Mouse (Mus musculus): ENCODE measurements around the gene Lsm12. TPM values are rescaled to one million over a fixed set of nuclear protein-coding genes. Genes with fewer than 3 reads are reported as not detected.

Lsm12 gene
- total RNA-seq, 2 experiments from 2014 or later, result 62.0 to 62.7 TPM

DNA sequence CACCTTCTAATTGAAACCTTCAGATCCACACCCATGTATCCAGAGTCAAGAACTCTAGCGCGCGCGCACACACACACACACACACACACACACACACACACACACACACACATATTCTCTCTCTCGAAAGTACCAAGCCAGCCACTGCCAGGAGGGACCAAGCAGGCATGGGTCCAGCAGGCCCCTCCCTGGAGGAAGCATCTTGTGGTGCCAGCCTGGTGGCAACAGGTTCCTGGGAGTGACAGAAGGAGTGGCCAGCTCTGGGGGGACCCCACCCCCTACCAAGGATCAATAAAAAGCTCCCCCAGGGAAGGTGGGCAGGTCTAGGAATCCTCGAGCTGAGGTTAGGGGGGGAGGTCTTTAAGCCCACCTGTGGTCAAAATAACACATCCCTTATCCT is 32.3 kb upstream of the Lsm12 start:
- peak in 1 of 2 experiments; percentile 7 for DNase-seq (ENCODE audit: extremely low spot score in 1 of 2, low spot score in 1 of 2)

DNA sequence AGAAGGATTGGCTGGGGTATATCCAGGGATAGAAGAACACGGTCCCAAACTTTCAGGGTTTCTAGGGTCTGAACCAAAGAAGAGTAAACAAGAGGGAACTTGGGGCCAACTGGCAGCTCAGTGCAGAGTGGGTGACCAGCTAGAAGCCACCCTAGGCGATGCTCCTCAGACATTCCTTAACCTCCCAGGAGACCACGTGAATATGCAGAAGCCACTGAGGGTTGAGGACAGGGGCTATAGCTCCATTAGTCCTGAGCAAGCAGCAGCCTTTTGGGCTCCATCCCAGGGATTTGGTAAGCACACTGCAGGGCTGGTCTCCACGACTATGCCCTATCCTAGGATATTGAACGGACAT is 31.8 kb upstream of the Lsm12 start:
- peak in 1 of 2 experiments; percentile 17 for DNase-seq (ENCODE audit: extremely low spot score in 1 of 2, low spot score in 1 of 2)

DNA sequence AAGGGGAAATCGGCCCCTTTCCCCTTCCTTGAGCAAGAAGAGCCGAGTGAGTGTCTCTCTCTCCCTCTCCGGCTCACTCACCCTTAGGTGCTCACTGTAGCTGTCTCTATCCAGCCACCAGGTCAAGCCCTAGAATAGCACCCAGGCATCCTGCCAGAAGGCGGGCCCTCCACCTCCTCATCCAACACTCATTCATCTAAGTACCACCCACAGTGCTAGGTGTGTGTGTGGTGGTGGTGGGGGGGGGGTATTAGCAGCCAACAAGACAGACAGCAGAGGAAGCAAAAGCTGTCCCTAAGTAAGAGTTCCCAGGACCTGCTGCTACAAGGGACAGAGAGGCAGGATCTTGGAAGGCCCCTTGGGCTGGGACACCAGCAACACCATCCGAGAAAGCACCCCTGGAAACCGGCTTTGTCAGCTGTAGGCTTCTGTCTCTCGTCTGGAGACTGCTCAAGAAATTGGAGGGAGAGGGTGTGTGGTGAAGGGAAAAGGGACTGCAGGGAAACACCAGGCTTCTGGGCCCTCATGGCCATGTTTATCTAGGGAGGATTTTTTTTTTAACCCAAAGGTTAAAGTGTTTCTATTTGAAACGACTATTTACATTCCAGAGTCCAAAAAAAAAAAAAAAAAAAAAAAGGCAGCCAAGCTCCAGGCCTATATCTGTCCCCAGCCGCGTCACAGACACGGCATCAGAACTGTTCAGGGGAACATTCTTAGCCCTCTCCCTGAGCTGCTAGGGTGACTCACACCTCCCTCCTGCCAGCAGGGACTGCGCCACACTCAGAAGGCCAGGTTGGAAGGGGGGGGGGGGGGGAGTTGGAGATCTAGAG is 31.2 kb upstream of the Lsm12 start:
- DNase-seq (ENCODE audit: extremely low spot score in 1 of 2, low spot score in 1 of 2), result peak in 1 of 2 experiments; percentile 6

DNA sequence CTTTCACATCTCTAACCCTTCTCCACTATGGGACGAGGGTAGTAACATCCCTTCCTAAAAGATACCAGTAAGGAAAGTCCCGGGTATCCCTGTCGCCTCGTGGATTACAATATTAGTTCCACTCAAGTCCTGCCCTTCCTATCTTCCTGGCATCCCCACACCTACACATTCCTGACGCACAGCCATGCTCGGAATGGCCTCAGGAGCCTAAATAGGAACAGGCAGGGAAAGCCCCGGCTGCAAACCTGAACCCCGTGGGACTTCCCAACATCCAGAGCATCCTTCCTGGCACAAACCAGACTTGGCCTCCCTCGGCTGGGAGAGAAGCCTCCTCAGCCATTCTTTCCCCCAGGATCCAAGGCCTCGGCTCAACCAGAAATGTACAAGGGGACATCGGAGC is 30.4 kb upstream of the Lsm12 start:
- DNase-seq (ENCODE audit: extremely low spot score in 1 of 2, low spot score in 1 of 2), result no peak

DNA sequence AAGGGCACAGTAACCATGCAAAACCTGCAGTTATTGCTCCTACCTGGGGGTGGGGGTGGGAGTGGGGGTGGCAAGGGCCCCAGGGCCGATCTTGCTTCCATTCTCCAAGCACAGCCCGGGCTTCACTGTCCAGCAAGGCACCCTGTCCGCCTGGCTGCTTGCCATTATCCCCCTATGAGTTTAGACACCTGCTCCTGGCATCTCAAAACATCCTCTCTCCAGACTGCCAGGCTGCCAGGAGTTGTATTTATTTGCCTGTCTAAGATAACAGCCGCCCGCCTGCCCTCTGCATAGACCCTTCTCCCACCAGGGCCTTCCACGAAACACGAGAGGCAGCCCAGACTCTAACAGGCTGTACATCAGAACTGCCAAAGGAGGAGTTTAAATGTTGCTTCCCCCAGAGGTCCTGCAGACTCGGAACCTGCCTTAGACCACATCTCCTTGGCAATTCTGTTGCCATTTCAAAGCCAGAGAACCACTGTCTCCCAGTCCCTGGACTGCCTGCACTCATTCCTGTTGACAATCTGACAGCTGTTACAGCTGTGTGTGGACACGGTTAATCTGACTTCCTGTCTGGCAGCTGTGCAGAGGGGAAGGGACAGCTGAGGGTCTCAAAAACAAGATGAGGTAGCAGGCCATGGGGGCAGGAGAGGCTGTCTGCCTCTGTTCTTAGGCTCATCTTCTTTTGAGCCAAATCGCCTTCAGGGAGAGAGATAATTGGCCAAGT is 29.5 kb upstream of the Lsm12 start:
- peak in 1 of 2 experiments; percentile 7 for DNase-seq (ENCODE audit: extremely low spot score in 1 of 2, low spot score in 1 of 2)

DNA sequence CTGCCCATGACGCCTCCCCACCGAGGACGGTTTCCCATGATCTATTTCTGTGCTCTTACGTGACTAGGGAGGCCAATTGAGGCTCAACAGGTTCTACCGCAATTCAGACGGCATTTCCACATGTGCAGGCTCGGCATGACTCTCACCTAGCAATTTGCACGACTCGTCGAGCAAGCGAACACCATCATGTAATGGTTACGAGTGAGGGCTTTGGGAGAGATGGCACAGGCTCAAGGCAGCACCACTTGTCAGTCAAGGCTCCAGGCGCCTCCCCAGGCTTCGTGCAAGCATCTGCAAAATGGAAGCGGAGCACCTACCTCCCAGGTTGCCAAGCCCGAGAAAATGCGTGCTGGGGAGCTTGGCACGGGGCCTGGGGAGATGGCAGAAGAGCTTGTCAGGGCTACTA is 26.8 kb upstream of the Lsm12 start:
- peak in 1 of 2 experiments; percentile 7 for DNase-seq (ENCODE audit: extremely low spot score in 1 of 2, low spot score in 1 of 2)

DNA sequence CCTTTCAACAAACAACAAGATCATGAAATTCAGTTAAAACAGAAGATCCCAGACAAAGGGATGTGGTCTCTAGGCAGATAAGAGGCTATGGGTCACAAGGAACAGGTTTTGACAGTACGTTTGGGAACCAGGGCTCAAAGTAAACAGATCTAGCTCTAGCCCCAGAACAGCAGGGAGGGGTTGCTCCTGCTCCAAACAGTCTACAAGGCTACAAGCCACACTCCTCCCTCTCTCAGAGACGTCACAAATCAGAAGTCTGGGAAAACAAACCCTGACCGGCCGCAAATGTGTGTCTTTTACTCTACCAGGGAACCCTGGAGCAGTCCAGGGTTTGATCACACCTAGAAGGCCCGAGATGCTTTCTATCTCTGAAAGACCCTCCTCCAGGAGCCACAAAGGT is 25.9 kb upstream of the Lsm12 start:
- DNase-seq (ENCODE audit: extremely low spot score in 1 of 2, low spot score in 1 of 2), result no peak

DNA sequence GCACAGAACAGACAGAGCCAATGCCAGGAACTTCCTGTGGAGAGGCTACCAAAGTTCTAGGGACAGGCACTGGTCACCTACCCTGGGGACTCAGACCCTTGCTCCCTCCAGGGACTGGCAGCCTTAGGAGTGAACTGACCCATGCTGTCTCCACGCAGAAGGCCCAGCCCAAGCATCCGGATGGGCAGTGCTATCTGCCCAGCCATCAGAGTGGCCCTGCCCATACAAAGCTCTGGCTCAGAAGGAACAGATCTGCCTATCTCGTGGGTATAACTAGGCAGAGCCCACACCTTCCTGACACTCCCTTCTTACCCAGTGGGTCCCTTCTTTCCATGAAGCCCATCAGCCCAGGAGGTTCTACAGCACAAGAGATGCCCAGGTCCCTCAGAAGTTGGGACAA is 25.1 kb upstream of the Lsm12 start:
- no peak for DNase-seq (ENCODE audit: extremely low spot score in 1 of 2, low spot score in 1 of 2)

DNA sequence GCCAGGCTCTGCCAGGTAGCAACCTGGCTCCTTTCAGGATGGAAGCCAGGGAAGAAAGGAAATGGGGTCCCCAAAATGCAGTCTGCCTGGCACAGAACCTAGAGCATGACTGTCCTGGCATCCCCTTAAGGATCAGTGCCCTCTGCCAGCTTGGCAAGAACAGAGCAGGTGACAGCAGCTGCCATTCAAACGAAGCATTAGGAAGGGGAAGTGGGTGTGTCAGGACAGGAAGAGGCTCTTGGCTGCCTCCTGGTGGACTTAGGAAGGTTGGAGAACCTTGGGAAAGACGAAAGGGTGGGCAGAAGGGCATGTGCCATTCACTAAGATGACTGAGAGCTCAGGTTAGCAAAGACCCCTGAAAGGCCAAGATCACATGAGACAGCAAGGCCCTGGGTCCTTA is 24.6 kb upstream of the Lsm12 start:
- DNase-seq (ENCODE audit: extremely low spot score in 1 of 2, low spot score in 1 of 2), result no peak

DNA sequence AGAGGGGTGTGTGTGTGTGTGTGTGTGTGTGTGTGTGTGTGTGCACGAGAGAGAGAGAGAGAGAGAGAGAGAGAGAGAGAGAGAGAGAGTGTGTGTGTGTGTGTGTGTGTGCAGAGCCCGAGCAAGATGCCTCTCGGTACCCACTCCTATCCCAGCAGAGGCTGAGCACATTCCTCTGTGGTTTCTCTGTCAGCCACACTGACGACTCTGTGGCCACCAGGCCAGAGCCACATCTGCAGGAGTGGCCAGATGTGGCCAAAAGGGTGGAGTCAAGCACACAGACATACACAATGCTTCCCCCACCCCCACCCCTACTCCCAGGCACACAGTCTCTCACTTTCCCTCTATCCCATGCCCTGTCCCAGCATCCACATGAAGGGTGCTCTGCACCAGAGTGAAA is 23.8 kb upstream of the Lsm12 start:
- DNase-seq (ENCODE audit: extremely low spot score in 1 of 2, low spot score in 1 of 2), result no peak

DNA sequence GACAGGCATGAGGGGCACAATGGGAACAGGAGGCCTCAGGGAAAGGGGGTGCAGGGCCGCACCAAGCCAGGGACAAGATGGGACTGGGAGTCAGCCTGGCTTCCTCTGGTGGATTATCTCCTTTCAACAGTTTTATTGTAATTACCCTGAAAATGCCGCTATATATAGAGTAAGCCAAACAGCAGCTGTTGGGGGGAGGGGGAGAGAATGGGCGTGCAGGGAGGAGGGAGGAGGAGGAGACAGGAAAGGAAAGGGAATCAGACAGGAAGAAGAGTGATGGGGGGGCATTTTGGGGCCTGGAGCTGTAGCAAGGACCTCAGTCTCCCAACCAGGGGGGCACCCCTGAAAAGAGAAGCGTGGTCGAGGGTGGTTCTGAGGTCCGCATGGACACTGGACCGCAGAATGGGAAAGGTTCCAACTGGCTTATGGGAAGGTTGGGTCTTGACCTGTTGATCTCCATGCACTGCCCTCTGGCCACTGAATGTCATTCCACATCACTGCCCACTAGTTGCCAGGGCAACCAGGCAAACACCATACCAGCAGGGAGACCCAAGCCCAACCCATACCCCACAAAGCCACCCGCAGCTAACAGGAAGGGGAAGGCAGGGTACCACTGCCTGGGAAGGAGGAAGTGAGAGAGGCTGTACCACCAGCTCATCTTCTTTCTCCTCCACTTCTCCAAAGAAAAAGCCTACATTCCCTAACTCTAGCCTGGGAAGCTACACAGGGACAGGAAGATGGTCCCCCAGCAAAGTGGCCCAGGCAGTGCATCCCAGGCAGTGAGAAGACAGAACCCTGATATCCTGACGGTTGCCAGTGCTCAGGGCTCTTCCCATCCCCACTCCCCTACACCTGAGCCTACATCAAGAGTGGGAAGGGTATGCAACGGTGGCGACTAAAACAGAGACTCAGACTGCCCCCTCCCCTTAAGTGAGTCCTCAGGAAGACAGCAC is 23.0 kb upstream of the Lsm12 start:
- no peak for DNase-seq (ENCODE audit: extremely low spot score in 1 of 2, low spot score in 1 of 2)

DNA sequence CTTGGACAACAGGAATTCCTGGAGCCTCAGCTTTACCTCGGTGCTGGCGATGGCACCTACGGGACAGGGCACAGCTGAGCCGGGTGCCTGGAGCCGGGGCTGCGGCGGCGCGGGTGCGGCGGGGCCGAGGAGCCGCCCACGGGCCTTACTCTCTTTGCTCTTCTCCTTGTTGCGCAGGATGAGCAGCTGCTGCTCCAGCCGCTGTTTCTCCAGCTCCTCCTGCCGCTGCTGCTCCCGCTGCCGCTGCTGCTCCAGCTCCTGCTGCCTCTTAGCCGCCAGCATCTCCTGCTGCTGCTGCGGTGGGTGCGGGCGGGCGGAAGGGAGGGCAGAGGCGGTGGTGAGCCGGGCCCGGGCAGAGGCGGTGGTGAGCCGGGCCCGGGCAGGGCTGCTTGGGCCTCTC is 21.4 kb upstream of the Lsm12 start:
- no peak for DNase-seq (ENCODE audit: extremely low spot score in 1 of 2, low spot score in 1 of 2)

DNA sequence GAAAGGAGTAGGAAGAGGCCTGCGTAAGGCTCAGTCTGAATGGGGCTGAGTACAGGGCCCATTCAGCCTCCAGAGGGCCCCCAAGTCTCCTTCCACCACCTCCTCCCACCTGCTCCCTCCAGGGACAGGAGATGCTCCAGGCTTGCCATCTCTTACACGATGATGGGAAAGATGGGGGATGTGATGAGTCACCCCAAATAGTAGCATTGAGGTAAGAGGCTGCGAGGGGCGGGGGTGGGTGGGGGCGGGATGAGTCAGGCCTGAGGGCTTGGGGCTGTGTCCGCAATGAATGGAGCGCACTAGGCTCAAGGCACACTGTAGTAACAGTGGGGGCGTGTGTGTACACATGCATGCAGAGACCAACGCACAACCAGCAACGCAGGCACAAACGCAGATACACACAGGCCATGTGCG is 16.3 kb upstream of the Lsm12 start:
- no peak for DNase-seq (ENCODE audit: extremely low spot score in 1 of 2, low spot score in 1 of 2)

DNA sequence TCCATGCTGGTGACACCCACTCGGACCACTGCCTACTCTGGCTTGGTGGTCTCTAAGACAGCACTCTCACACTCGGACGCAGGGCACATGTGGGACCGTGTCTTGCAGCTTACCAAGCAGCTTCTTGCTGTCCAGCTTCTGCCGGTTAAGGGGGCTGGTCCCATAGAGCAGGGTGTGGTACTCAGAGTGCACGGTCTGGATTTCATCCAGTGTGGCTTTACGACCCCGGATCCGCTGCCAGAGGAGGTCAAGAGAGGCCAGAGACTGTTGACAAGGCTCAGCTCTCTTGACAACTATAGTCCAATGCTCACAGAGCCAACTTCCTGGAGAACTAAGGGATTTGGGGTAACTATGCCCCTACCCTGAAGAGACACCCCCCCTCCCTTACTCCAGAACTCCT is 14.8 kb upstream of the Lsm12 start:
- no peak for DNase-seq (ENCODE audit: extremely low spot score in 1 of 2, low spot score in 1 of 2)

DNA sequence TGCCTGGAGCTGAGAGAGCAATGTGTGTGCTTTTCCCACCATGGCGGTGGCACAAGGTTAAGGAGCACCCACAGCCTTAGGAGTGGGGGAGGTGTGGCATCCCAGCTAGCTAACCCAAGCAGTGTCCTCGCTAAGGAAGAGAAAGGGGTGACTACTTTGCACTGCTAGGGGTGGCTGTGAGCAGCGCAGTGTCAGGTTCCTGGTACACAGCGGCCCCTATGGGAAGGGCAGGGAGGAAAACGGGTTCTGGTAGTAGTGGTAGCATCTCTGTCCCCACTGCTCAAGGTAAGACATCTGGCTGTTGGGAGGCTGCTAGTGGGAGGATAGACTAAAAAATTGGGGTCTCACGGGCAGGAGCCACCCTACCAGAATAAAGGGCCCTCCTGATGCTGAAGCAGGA is 13.1 kb upstream of the Lsm12 start:
- DNase-seq (ENCODE audit: extremely low spot score in 1 of 2, low spot score in 1 of 2), result no peak

DNA sequence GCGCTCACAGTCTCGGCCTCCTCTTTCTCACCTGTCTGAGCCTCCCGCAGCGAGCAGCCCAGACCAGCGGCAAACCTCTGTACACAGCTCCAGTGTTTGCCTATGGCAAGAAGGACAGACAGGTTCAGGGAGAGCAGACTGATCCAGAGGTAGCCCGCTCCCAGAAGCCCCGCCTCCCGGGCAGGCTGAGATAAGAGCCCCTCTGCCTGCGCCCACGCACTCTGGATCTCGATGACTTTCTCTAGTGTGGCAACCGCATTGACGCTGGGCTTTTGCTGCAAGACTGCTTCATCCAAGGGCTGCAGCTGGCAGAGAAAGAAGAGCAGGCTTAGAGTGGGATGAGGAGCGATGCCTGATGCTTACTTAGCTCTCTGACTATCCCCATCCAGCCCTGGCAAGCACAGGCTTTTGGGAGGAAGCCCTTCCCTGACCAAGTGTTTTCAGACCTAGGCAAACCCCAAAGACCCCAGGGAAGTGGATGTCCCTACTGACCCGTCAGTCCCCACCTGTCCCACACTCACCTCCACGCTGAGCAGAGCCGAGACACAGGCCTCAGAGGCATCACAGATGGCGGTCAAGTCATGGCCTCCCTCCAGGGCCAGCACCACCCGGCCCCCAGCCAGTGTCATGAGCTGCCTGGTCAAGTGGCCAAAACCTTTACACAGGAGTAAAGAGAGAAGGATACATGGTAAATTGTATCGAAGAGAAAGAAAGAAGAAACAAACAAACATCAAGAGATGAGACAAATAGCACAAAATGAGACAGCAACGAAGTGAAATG is 11.1 kb upstream of the Lsm12 start:
- DNase-seq (ENCODE audit: extremely low spot score in 1 of 2, low spot score in 1 of 2), result no peak

DNA sequence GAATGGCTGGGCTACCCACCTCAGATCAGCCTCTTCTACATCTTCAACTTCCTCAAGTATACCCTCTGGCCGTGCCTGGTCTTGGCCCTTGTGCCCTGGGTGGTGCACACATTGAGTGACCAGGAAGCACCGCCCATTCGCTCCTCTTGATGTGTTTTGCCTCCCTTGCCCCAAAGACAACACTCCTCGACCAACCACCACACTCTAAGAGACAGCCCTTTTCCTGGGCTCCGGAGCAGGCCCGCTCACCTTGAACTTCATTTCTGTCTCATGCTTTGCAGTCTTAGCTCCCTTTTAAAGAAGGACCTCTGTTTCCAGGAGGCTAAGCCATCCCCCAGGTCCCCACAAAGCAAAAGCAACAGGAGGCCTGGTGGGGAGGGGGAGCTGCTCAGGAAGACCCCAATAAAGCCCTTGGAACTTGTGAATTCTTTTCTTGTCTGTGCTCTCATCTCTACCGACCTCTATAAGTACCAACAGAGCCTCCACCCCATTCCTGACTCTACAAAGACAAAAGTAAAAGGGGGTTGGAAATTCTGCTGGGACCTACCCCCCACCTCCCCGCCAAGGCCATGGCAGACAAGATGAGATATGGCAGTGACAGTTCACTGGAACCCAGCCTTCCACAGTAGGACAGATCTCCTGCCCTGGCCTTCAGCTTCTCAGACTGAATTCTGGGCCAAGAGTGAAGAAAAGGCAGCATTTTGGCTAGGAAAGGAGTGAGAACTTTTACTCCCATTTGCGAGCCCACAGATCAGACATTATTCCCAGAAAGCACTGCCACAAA is 8.8 kb upstream of the Lsm12 start:
- DNase-seq (ENCODE audit: extremely low spot score in 1 of 2, low spot score in 1 of 2), result no peak

DNA sequence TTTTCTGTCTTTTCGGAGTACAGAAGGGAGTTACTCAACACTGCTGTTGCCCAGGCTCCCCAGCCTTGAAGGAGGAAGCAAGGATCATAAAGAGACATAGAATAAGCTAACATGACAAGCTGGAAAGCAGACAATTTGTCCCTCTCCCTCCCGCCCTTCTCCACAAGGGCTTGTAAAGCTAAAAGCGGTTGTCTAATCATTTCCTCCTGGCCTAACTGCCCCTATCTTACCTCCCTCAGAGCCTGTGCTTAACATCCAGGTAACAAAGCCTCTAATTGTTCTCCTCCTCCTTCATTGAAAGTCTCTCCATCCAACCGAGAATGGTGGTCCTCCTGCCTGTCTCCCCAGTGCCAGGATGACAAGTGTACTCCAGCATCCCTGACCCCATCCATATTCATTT is 5.8 kb upstream of the Lsm12 start:
- no peak for DNase-seq (ENCODE audit: extremely low spot score in 1 of 2, low spot score in 1 of 2)
